Mouse (Mus musculus): Measurements from ENCODE around the gene Naa16. TPM values are rescaled to one million over a fixed set of nuclear protein-coding genes. Genes with fewer than 3 reads are reported as not detected.

Naa16 gene
- polyA plus RNA-seq, 1 experiment from 2014 or later: 24.4 TPM

DNA sequence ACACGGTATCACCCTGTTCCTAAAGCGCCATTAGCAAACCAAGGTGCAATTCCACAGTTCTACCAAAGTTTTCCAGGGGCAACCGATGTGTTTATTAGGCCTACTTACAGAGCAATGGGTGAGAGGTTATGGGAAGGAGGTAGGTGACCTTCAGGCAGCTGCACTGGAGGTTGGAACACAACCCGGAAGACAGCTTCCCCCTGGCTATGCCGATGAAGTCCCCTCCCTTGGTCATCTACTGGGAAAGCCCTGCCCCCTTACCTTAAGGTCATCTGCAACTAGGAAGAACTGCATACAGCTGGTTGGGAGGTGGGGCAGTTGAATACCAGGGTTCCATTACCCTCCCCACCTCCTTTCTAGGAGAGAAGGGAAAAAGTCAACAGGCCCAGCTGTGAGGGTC lies 105.0 kb downstream of the Naa16 start:
- Histone ChIP-seq H3K4me1 (replicated peaks) (peaks cover 22% of the 10 kb centered on the region), H3K9me3 (replicated peaks) (no peaks in the 10 kb centered on the region), H3K36me3 (replicated peaks) (peaks cover 32% of the 10 kb centered on the region), H3K27me3 (no peaks in the 10 kb centered on the region), H3K4me3 (replicated peaks) (no peak overlapping the region), H3K27ac (replicated peaks) (no peak overlapping the region), H3K4me2 (no peak overlapping the region), H3K9ac (no peak overlapping the region)
- no peak for ATAC-seq (ENCODE audit: insufficient read depth)
- WGBS (ENCODE audit: insufficient replicate concordance): 87% methylated on average over 5 of the region's 5 CpGs

GRCm38 (mm10) chr14:79284616-79285015 lies 106.0 kb downstream of the Naa16 start:
- ATAC-seq (ENCODE audit: insufficient read depth): no peak
- Histone ChIP-seq H3K27ac (replicated peaks) (no peak overlapping the region), H3K9ac (no peak overlapping the region), H3K4me2 (no peak overlapping the region), H3K4me1 (replicated peaks) (peaks cover 13% of the 10 kb centered on the region), H3K4me3 (replicated peaks) (no peak overlapping the region), H3K9me3 (replicated peaks) (no peaks in the 10 kb centered on the region), H3K36me3 (replicated peaks) (peaks cover 23% of the 10 kb centered on the region), H3K27me3 (no peaks in the 10 kb centered on the region)
- WGBS (ENCODE audit: insufficient replicate concordance): 70% methylated on average over 4 of the region's 4 CpGs

- no peaks in the 10 kb centered on the region for H3K27me3 ChIP-seq
- WGBS (ENCODE audit: insufficient replicate concordance): 82% methylated on average over 7 of the region's 7 CpGs
- H3K9me3 ChIP-seq (replicated peaks): no peaks in the 10 kb centered on the region
- H3K4me3 ChIP-seq (replicated peaks): no peak overlapping the region
- peaks cover 10% of the 10 kb centered on the region for H3K4me1 ChIP-seq (replicated peaks)
- no peak overlapping the region for H3K9ac ChIP-seq
- H3K4me2 ChIP-seq: no peak overlapping the region
- no peak overlapping the region for H3K27ac ChIP-seq (replicated peaks)
- H3K36me3 ChIP-seq (replicated peaks): peaks cover 17% of the 10 kb centered on the region
- no peak for ATAC-seq (ENCODE audit: insufficient read depth)
Measured at GRCm38 (mm10) chr14:79283952-79284351, 106.6 kb downstream of the Naa16 start.

DNA sequence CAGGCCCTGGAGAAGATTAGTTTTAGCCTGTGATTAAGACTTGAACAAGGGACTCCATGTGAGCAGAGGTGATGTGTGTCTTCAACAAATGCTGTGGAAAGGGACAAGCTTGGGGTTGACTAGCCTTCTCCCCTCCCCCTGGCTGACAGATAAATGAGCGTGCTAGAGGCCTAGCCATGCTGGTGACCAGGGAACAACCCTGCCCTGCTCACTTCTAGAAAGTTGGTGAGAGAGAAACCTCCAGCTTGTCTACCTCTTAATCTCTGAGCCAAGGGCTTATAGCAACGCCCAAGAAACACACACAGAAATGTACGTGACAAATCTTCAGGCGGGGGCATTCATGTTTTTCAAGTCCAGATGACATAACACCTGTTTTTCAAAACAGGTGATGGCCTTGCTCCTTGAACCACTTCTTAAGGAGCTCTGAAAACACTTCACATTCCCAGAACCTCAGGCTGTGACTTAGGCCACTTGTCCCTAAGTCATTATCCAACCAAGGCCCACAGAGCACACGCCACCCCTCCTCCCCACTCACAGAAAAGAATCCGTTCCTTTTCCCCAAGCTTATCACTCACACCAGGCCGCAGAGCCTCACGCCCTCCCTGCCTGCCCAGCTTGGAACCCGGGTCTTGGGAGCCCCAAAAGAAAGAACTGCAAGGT lies 108.6 kb downstream of the Naa16 start:
- Histone ChIP-seq H3K4me3 (replicated peaks) (no peak overlapping the region), H3K9me3 (replicated peaks) (no peaks in the 10 kb centered on the region), H3K4me1 (replicated peaks) (peaks cover 10% of the 10 kb centered on the region), H3K27ac (replicated peaks) (no peak overlapping the region), H3K27me3 (no peaks in the 10 kb centered on the region), H3K4me2 (no peak overlapping the region), H3K36me3 (replicated peaks) (no peaks in the 10 kb centered on the region), H3K9ac (no peak overlapping the region)
- peak; percentile 61 for ATAC-seq (ENCODE audit: insufficient read depth)
- 39% methylated on average over 9 of the region's 9 CpGs for WGBS (ENCODE audit: insufficient replicate concordance)

DNA sequence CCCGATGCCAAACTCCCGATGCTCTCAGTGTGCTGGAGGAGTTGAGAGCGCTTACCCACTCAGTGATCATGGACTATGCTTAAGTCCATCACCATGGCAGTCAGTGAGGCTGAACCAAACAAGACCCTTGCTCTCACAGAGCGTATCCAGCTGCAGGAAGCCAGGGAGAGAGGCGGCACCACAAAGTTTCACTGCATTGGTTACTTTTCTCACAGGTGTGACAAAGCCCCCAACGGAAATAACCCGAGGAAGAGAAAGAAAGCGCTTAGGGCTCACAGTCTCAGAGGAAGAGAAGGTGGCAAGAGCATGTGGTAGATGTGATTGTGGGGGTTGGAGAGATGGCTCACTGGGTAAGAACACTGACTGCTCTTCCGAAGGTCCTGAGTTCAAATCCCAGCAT lies 110.1 kb downstream of the Naa16 start:
- no peak for ATAC-seq (ENCODE audit: insufficient read depth)
- 80% methylated on average over 9 of the region's 9 CpGs for WGBS (ENCODE audit: insufficient replicate concordance)
- H3K27ac ChIP-seq (replicated peaks): no peak overlapping the region
- no peak overlapping the region for H3K9ac ChIP-seq
- H3K27me3 ChIP-seq: no peaks in the 10 kb centered on the region
- H3K4me3 ChIP-seq (replicated peaks): no peak overlapping the region
- H3K9me3 ChIP-seq (replicated peaks): no peaks in the 10 kb centered on the region
- H3K36me3 ChIP-seq (replicated peaks): no peaks in the 10 kb centered on the region
- H3K4me1 ChIP-seq (replicated peaks): peaks cover 10% of the 10 kb centered on the region
- H3K4me2 ChIP-seq: no peak overlapping the region

- Histone ChIP-seq H3K4me2 (no peak overlapping the region), H3K9me3 (replicated peaks) (no peaks in the 10 kb centered on the region), H3K9ac (no peak overlapping the region), H3K27me3 (no peaks in the 10 kb centered on the region), H3K4me1 (replicated peaks) (peaks cover 10% of the 10 kb centered on the region), H3K27ac (replicated peaks) (no peak overlapping the region), H3K36me3 (replicated peaks) (no peaks in the 10 kb centered on the region), H3K4me3 (replicated peaks) (no peak overlapping the region)
- no peak for ATAC-seq (ENCODE audit: insufficient read depth)
- 59% methylated on average over 1 of the region's 1 CpGs for WGBS (ENCODE audit: insufficient replicate concordance)
Measured at GRCm38 (mm10) chr14:79279494-79279893, 111.1 kb downstream of the Naa16 start.

GRCm38 (mm10) chr14:79278927-79279326 lies 111.7 kb downstream of the Naa16 start:
- H3K9me3 ChIP-seq (replicated peaks): no peaks in the 10 kb centered on the region
- no peak overlapping the region for H3K9ac ChIP-seq
- no peak for ATAC-seq (ENCODE audit: insufficient read depth)
- no peak overlapping the region for H3K4me2 ChIP-seq
- H3K27me3 ChIP-seq: no peaks in the 10 kb centered on the region
- no peaks in the 10 kb centered on the region for H3K36me3 ChIP-seq (replicated peaks)
- 72% methylated on average over 4 of the region's 4 CpGs for WGBS (ENCODE audit: insufficient replicate concordance)
- no peak overlapping the region for H3K4me3 ChIP-seq (replicated peaks)
- no peak overlapping the region for H3K27ac ChIP-seq (replicated peaks)
- H3K4me1 ChIP-seq (replicated peaks): peaks cover 10% of the 10 kb centered on the region

GRCm38 (mm10) chr14:79277922-79278321 lies 112.7 kb downstream of the Naa16 start:
- no peak overlapping the region for H3K9ac ChIP-seq
- H3K27ac ChIP-seq (replicated peaks): no peak overlapping the region
- no peak for ATAC-seq (ENCODE audit: insufficient read depth)
- no peak overlapping the region for H3K4me3 ChIP-seq (replicated peaks)
- H3K4me1 ChIP-seq (replicated peaks): peaks cover 10% of the 10 kb centered on the region
- no peaks in the 10 kb centered on the region for H3K27me3 ChIP-seq
- H3K4me2 ChIP-seq: no peak overlapping the region
- WGBS (ENCODE audit: insufficient replicate concordance): 58% methylated on average over 7 of the region's 7 CpGs
- no peaks in the 10 kb centered on the region for H3K9me3 ChIP-seq (replicated peaks)
- no peaks in the 10 kb centered on the region for H3K36me3 ChIP-seq (replicated peaks)

DNA sequence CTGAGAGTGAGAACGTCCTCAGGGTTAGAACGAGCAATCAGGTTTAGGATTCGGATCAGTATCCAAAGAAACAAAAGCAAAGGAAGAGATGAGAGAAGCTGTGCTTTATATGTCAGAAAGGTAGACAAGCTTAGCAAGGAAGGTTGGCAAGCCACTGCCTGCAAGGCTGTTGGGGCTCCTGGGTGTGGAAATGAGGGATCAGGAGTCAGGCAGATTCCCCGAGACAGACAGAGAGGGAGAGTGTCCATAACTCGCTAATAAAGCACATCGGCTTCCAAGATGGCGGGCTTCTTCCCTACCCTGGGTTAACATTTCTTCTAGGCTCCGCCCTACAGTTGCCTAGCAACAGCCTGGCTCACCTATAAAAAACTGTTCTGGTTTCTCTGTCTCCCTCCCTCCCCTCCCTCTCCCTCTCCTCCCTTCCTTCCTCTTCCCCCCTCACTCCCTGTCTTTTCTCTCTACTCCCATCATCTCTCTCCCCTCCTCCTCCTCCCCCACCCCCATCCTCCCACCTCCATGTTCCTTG lies 114.6 kb downstream of the Naa16 start:
- WGBS (ENCODE audit: insufficient replicate concordance): 74% methylated on average over 8 of the region's 8 CpGs
- Histone ChIP-seq H3K9ac (no peak overlapping the region), H3K4me2 (no peak overlapping the region), H3K36me3 (replicated peaks) (no peaks in the 10 kb centered on the region), H3K9me3 (replicated peaks) (no peaks in the 10 kb centered on the region), H3K27me3 (no peaks in the 10 kb centered on the region), H3K4me3 (replicated peaks) (no peak overlapping the region), H3K27ac (replicated peaks) (no peak overlapping the region), H3K4me1 (replicated peaks) (no peaks in the 10 kb centered on the region)
- no peak for ATAC-seq (ENCODE audit: insufficient read depth)

GRCm38 (mm10) chr14:79275441-79275840 lies 115.1 kb downstream of the Naa16 start:
- Histone ChIP-seq H3K27ac (replicated peaks) (no peak overlapping the region), H3K4me2 (no peak overlapping the region), H3K4me3 (replicated peaks) (no peak overlapping the region), H3K27me3 (no peaks in the 10 kb centered on the region), H3K9ac (no peak overlapping the region), H3K4me1 (replicated peaks) (no peaks in the 10 kb centered on the region), H3K36me3 (replicated peaks) (no peaks in the 10 kb centered on the region), H3K9me3 (replicated peaks) (no peaks in the 10 kb centered on the region)
- no peak for ATAC-seq (ENCODE audit: insufficient read depth)
- WGBS (ENCODE audit: insufficient replicate concordance): 58% methylated on average over 3 of the region's 3 CpGs

Data from liver, embryonic 15.5 days (tissue).